Mouse (Mus musculus): ENCODE data around the gene Prelp.

GRCm38 (mm10) chr1:133887044-133887443 is 34.2 kb downstream of the Prelp start:
- TF ChIP-seq USF1 (IDR thresholded peaks at IDR 0.05; ENCODE audit: low read depth) (no peak), POLR2A (IDR thresholded peaks at IDR 0.05; ENCODE audit: insufficient read length, low read depth) (no peak), CEBPB (IDR thresholded peaks at IDR 0.05; ENCODE audit: insufficient read depth, poor library complexity, severe bottlenecking) (no peak)
